Mouse (Mus musculus) limb, embryonic 14.5 days (tissue): ENCODE measurements around the gene Washc3. TPM values are rescaled to one million over a fixed set of nuclear protein-coding genes. Genes with fewer than 3 reads are reported as not detected.

ENCODE experiments used
- ATAC-seq: fragments of 200-750 bp; cut with Nextera tagmentation; 2 replicates; pipeline ENCODE4 v1.8.0; 2017; ENCODE audit warnings: low read depth, moderate number of reproducible peaks, moderate TSS enrichment; ENCODE audit not compliant: low FRiP score
- DNase-seq: peaks from one replicate; pipeline ENCODE4 v3.0.0-alpha.2; 2015; ENCODE audit warnings: low spot score
- H3K27ac ChIP-seq: fragments of 300-500 bp; sonication (generic); replicated peaks from 2 replicates; pipeline ENCODE4 v1.5.1; 2014; ENCODE audit warnings: low read depth, mild to moderate bottlenecking, low read length, moderate library complexity, mixed read lengths
- H3K27me3 ChIP-seq: fragments of 300-500 bp; sonication (generic); 2 replicates; pipeline ENCODE4 v1.6.1; 2014; ENCODE audit warnings: low read length, mixed read lengths; ENCODE audit not compliant: control insufficient read depth, insufficient read depth
- H3K36me3 ChIP-seq: fragments of 300-500 bp; sonication (generic); 2 replicates; pipeline ENCODE4 v1.6.1; 2014; ENCODE audit warnings: mild to moderate bottlenecking, low read length, moderate library complexity, mixed read lengths; ENCODE audit not compliant: control insufficient read depth, insufficient read depth
- H3K4me1 ChIP-seq: fragments of 300-500 bp; sonication (generic); 2 replicates; pipeline ENCODE4 v1.6.1; 2014; ENCODE audit warnings: antibody characterized with exemption, low read length, mixed read lengths; ENCODE audit not compliant: control insufficient read depth, insufficient read depth
- H3K4me2 ChIP-seq: fragments of 300-500 bp; sonication (generic); replicated peaks from 2 replicates; pipeline ENCODE4 v1.6.1; 2014; ENCODE audit warnings: low read depth, mild to moderate bottlenecking, low read length, moderate library complexity; ENCODE audit not compliant: severe bottlenecking
- H3K4me3 ChIP-seq: fragments of 300-500 bp; sonication (generic); replicated peaks from 2 replicates; pipeline ENCODE4 v1.5.1; 2014; ENCODE audit warnings: low read length
- H3K9ac ChIP-seq: fragments of 300-500 bp; sonication (generic); 2 replicates; pipeline ENCODE4 v1.6.1; 2014; ENCODE audit warnings: mild to moderate bottlenecking, low read depth, low read length, moderate library complexity; ENCODE audit not compliant: severe bottlenecking
- H3K9me3 ChIP-seq: fragments of 300-500 bp; sonication (generic); 2 replicates; pipeline ENCODE4 v1.6.1; 2016; ENCODE audit warnings: low read length; ENCODE audit not compliant: control insufficient read depth
- POLR2A ChIP-seq: fragments of 200-500 bp; IDR thresholded peaks from 2 replicates; pipeline ENCODE4 v1.8.0; 2012; ENCODE audit warnings: inconsistent platforms, mild to moderate bottlenecking, moderate library complexity, borderline replicate concordance; ENCODE audit not compliant: insufficient read depth, insufficient read length; ENCODE audit errors: extremely low read depth
- WGBS: fragments of 180-500 bp; shearing (Covaris S2); extraction: QIAGEN DNeasy Blood & Tissue Kit; methylation state at CpG from one replicate; pipeline ENCODE4 v1.1.7; 2014; 5-methylcytosine and 5-hydroxymethylcytosine counted together
- polyA plus RNA-seq, 2 experiments: library from polyadenylated mRNA; depleted of rRNA in 1 of 2; stranded (reverse) in 1 of 2; unstranded in 1 of 2; fragments of >200 nt; fragmentation: Nextera tagmentation in 1 of 2; extraction: Ambion mirVana in 1 of 2; gene quantifications; 2 replicates each; pipeline versions ENCODE4 v1.2.1 to v1.2.3; 2012 to 2014

Washc3 gene
- polyA plus RNA-seq (2012; rRNA removed), result 22.3 and 27.4 TPM in 2 replicates
- 53.3 and 55.9 TPM in 2 replicates for polyA plus RNA-seq (2014; fragmentation: Nextera tagmentation; extraction: Ambion mirVana)

DNA sequence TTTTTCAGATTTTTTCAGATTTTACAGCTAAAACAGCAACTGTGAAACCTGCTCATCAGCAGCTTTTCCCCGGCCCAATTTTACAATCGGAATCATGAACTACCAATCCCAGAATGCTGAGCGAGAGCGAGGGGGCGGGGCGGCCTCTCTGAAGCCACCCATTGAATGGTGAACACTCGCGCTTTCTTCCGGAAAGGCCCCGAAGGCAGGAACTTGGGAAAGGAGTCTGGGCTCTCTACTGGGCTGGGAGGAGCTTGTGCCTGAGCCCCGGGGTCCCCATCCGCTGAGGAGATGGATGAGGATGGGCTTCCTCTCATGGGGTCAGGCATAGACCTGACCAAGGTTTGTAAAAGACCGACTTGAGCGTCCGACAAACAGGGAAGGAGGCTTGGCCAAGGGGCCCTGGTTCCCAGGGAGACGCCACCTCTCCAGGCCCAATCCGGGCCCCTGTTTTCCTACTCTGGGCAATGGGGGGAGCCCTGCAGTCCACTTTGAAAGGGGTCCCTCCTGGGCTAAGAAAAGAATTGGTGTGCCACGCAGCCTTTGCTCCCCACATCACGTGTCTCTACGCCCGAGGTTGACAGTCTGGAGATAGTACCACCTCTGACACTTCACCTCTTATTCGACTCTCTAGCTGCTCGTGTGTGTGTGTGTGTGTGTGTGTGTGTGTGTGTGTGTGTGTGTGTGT lies at the start of gene Washc3:
Gene Washc3, plus strand, starts transcription at position 143 of the 688 bp plus-strand sequence.
- peak; percentile 99 for ATAC-seq
- 3% methylated on average over 23 of the region's 23 CpGs for WGBS
- Histone ChIP-seq H3K9me3 (no peaks in the 10 kb centered on the region), H3K4me1 (peaks cover 5% of the 10 kb centered on the region), H3K4me3 (peak within 1 kb of the TSS; percentile 58), H3K4me2 (peak within 1 kb of the TSS; percentile 61), H3K27ac (peak within 1 kb of the TSS; percentile 65; the same call in 1 of the 2 replicates), H3K27me3 (no peaks in the 10 kb centered on the region), H3K9ac (peak within 1 kb of the TSS; percentile 71), H3K36me3 (peaks cover 5% of the 10 kb centered on the region; the same call in 1 of the 2 replicates)
- peak; percentile 88; the same call in 1 of the 2 replicates for TF ChIP-seq POLR2A
- peak; percentile 98 for DNase-seq

- no peak for ATAC-seq
These were observed 49.2 kb upstream of the Washc3 start for GRCm38 (mm10) chr10:88151658-88152057.

DNA sequence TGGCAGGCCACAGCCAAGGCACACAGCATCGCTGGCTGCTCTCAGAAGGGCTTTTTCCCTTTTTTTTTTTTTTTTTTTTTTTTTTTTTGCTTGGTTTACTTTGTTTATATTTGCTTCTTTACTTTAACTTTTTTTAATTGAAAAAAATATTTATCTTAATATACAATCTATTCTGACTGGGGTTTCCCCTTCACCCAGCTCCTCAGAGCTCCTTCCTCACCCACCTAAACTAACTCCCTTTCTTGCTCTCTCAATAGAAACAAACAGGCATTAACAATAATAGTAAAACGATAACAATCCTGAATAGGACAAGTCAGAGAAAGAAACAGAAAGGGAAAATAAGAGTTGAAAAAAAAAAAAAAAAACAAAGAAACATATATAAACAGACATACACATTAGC lies 38.8 kb upstream of the Washc3 start:
- Histone ChIP-seq H3K9me3 (no peaks in the 10 kb centered on the region), H3K4me3 (no peak overlapping the region), H3K36me3 (peaks cover 24% of the 10 kb centered on the region), H3K4me2 (no peak overlapping the region), H3K27me3 (no peaks in the 10 kb centered on the region), H3K9ac (no peak overlapping the region), H3K4me1 (no peaks in the 10 kb centered on the region), H3K27ac (no peak overlapping the region)
- TF ChIP-seq POLR2A, result no peak
- DNase-seq (no peak), ATAC-seq (no peak)
- WGBS, result 80% methylated on average over 2 of the region's 2 CpGs

More at GRCm38 (mm10) chr10:88151658-88152057, 49.2 kb upstream of the Washc3 start:
- WGBS, result 86% methylated on average over 6 of the region's 6 CpGs
- Histone ChIP-seq H3K4me2 (no peak overlapping the region), H3K36me3 (peaks cover 24% of the 10 kb centered on the region), H3K27ac (no peak overlapping the region), H3K4me1 (peaks cover 4% of the 10 kb centered on the region), H3K9me3 (no peaks in the 10 kb centered on the region), H3K4me3 (no peak overlapping the region), H3K9ac (no peak overlapping the region), H3K27me3 (no peaks in the 10 kb centered on the region)
- TF ChIP-seq POLR2A, result no peak
- DNase-seq, result no peak

- no peaks in the 10 kb centered on the region for H3K4me1 ChIP-seq
- no peak overlapping the region for H3K9ac ChIP-seq
- H3K4me3 ChIP-seq, result no peak overlapping the region
- no peak overlapping the region for H3K4me2 ChIP-seq
- no peak overlapping the region for H3K27ac ChIP-seq
- H3K27me3 ChIP-seq, result no peaks in the 10 kb centered on the region
- whole genome bisulfite sequencing, result 94% methylated on average over 5 of the region's 5 CpGs
- TF ChIP-seq POLR2A, result no peak
- ATAC-seq (no peak), DNase-seq (no peak)
- H3K9me3 ChIP-seq, result no peaks in the 10 kb centered on the region
- H3K36me3 ChIP-seq, result peaks cover 22% of the 10 kb centered on the region
These were observed 38.2 kb upstream of the Washc3 start for GRCm38 (mm10) chr10:88162676-88163075.

- H3K4me2 ChIP-seq, result no peak overlapping the region
- H3K27me3 ChIP-seq, result no peaks in the 10 kb centered on the region
- no peaks in the 10 kb centered on the region for H3K4me1 ChIP-seq
- no peak overlapping the region for H3K9ac ChIP-seq
- peaks cover 9% of the 10 kb centered on the region; the same call in 1 of the 2 replicates for H3K36me3 ChIP-seq
- no peaks in the 10 kb centered on the region for H3K9me3 ChIP-seq
- ATAC-seq (no peak), DNase-seq (no peak)
- WGBS, result 97% methylated on average over 3 of the region's 3 CpGs
- H3K27ac ChIP-seq, result no peak overlapping the region
- no peak overlapping the region for H3K4me3 ChIP-seq
- TF ChIP-seq POLR2A, result no peak
These were observed 34.7 kb upstream of the Washc3 start for GRCm38 (mm10) chr10:88166158-88166557.
